Mouse (Mus musculus) left cerebral cortex, postnatal 36 days (tissue): ENCODE measurements around the gene Catspere2. TPM values are rescaled to one million over a fixed set of nuclear protein-coding genes. Genes with fewer than 3 reads are reported as not detected.
A peak's percentile ranks its signal among the peaks of the same experiment; 100 is the strongest.
"Not testable (repeated sequence)": the region's sequence is repeated elsewhere in the genome, so short reads cannot be mapped to it uniquely, and the experiment has no call there.

Source experiments
- DNase-seq, 2 experiments: peaks; one replicate each; pipeline ENCODE4 v3.0.0; 2021 to 2022; ENCODE audit warnings: low spot score in 2 of 2, mixed read lengths in 1 of 2
- intact Hi-C: fragments of 180-260 bp; cut with DNase I; formaldehyde crosslinking; loops from one replicate; pipeline ENCODE4 v1.15.1; 2025
- total RNA-seq, 2 experiments: library from RNA; stranded (reverse); gene quantifications; 2 replicates each; pipeline ENCODE4 v1.2.3; 2021

Catspere2 gene
- total RNA-seq, result 1 to 10 TPM; 5.5 to 6.8 TPM

GRCm38 (mm10) chr1:177983024-177983450 is at the start of gene Catspere2:
Gene Catspere2 (plus strand): TSS chr1:177983423.
- DNase-seq, result peak; percentile 95 to 97
- intact Hi-C loops, result loop anchor here (10.0 kb wide), 1 partner anchor 202 kb away; the partner anchor contains the start of gene Desi2

- DNase-seq, result not testable (repeated sequence)
- intact Hi-C loops, result loop anchor here (10.0 kb wide), 2 partner anchors 364 to 524 kb away; no protein-coding TSS in a partner anchor
Observed at GRCm38 (mm10) chr1:177940422-177940977, 42.7 kb upstream of the Catspere2 start.

GRCm38 (mm10) chr1:177981276-177981675 is 1.9 kb upstream of the Catspere2 start:
- intact Hi-C loops, result loop anchor here (10.0 kb wide), 1 partner anchor 204 kb away; the partner anchor contains the start of gene Desi2

GRCm38 (mm10) chr1:177983582-177983981 is 359 bp downstream of the Catspere2 start:
- DNase-seq, result not testable (repeated sequence)
- intact Hi-C loops, result loop anchor here (10.0 kb wide), 1 partner anchor 201 kb away; the partner anchor contains the start of gene Desi2

More at GRCm38 (mm10) chr1:177981276-177981675, 1.9 kb upstream of the Catspere2 start:
- DNase-seq, result no peak

GRCm38 (mm10) chr1:177984206-177984605 is 983 bp downstream of the Catspere2 start:
- intact Hi-C loops, result loop anchor here (10.0 kb wide), 1 partner anchor 201 kb away; the partner anchor contains the start of gene Desi2
- DNase-seq, result no peak

- intact Hi-C loops, result loop anchor here (10.0 kb wide), 1 partner anchor 197 kb away; the partner anchor contains the start of gene Desi2
- not testable (repeated sequence) for DNase-seq
Observed at GRCm38 (mm10) chr1:177987476-177987875, 4.3 kb downstream of the Catspere2 start.

GRCm38 (mm10) chr1:178072798-178073197 is 89.6 kb downstream of the Catspere2 start:
- DNase-seq, intact Hi-C loops: not testable (repeated sequence)

GRCm38 (mm10) chr1:178097865-178098264 is 114.6 kb downstream of the Catspere2 start:
- intact Hi-C loops, result not testable (repeated sequence)

GRCm38 (mm10) chr1:178108514-178108913 is 125.3 kb downstream of the Catspere2 start:
- intact Hi-C loops, result loop anchor here (5.0 kb wide), 1 partner anchor 231 kb away; no protein-coding TSS in a partner anchor
- not testable (repeated sequence) for DNase-seq

More at GRCm38 (mm10) chr1:178097865-178098264, 114.6 kb downstream of the Catspere2 start:
- DNase-seq, result not testable (repeated sequence)

- intact Hi-C loops, result loop anchor here (10.0 kb wide), 1 partner anchor 217 kb away; no protein-coding TSS in a partner anchor
- DNase-seq, result not testable (repeated sequence)
Observed at GRCm38 (mm10) chr1:178122236-178122635, 139.0 kb downstream of the Catspere2 start.

- intact Hi-C loops, result no loop called here
- no peak for DNase-seq
Observed at GRCm38 (mm10) chr1:178134288-178134687, 151.1 kb downstream of the Catspere2 start.

- intact Hi-C loops, result loop anchor here (5.0 kb wide), 1 partner anchor 301 kb away; no protein-coding TSS in a partner anchor
- not testable (repeated sequence) for DNase-seq
Observed at GRCm38 (mm10) chr1:178146513-178146912, 163.3 kb downstream of the Catspere2 start.

- DNase-seq, result not testable (repeated sequence)
- intact Hi-C loops, result loop anchor here (5.0 kb wide), 1 partner anchor 300 kb away; no protein-coding TSS in a partner anchor
Observed at GRCm38 (mm10) chr1:178146915-178147314, 163.7 kb downstream of the Catspere2 start.

- intact Hi-C loops, result loop anchor here (10.0 kb wide), 2 partner anchors 133 to 197 kb away; partner anchors contain the start of genes Catspere2 and Cox20
Observed at GRCm38 (mm10) chr1:178182251-178182650, 199.0 kb downstream of the Catspere2 start.

GRCm38 (mm10) chr1:178185591-178185990 is 202.4 kb downstream of the Catspere2 start:
- intact Hi-C loops, result loop anchor here (10.0 kb wide), 2 partner anchors 129 to 201 kb away; partner anchors contain the start of genes Catspere2 and Cox20
- no peak for DNase-seq

More at GRCm38 (mm10) chr1:178182251-178182650, 199.0 kb downstream of the Catspere2 start:
- DNase-seq, result no peak

GRCm38 (mm10) chr1:178187216-178187791 is 204.1 kb downstream of the Catspere2 start, which contains the start of gene Desi2:
Gene Desi2 (plus strand): TSS chr1:178187417.
- intact Hi-C loops, result loop anchor here (10.0 kb wide), 2 partner anchors 127 to 203 kb away; partner anchors contain the start of genes Catspere2 and Cox20
- peak; percentile 95 for DNase-seq

- not testable (repeated sequence) for DNase-seq
- intact Hi-C loops, result loop anchor here (10.0 kb wide), 2 partner anchors 127 to 203 kb away; partner anchors contain the start of genes Catspere2 and Cox20
Observed at GRCm38 (mm10) chr1:178187810-178188209, 204.6 kb downstream of the Catspere2 start.

- intact Hi-C loops, result loop anchor here (10.0 kb wide), 2 partner anchors 126 to 204 kb away; partner anchors contain the start of genes Catspere2 and Cox20
- no peak for DNase-seq
Observed at GRCm38 (mm10) chr1:178188386-178188785, 205.2 kb downstream of the Catspere2 start.

GRCm38 (mm10) chr1:178205701-178206325 is 222.6 kb downstream of the Catspere2 start:
- no peak for DNase-seq
- intact Hi-C loops, result no loop called here
